Mouse (Mus musculus) yolk sac, embryonic 10.5 days (tissue): ENCODE results near the gene Stoml1.
"Not testable (repeated sequence)": the region's sequence is repeated elsewhere in the genome, so short reads cannot be mapped to it uniquely, and the experiment has no call there.

Source experiments
- DNase-seq: peaks from one replicate; pipeline ENCODE4 v3.0.0-alpha.2; 2017; ENCODE audit warnings: low spot score

The Stoml1 gene

DNA sequence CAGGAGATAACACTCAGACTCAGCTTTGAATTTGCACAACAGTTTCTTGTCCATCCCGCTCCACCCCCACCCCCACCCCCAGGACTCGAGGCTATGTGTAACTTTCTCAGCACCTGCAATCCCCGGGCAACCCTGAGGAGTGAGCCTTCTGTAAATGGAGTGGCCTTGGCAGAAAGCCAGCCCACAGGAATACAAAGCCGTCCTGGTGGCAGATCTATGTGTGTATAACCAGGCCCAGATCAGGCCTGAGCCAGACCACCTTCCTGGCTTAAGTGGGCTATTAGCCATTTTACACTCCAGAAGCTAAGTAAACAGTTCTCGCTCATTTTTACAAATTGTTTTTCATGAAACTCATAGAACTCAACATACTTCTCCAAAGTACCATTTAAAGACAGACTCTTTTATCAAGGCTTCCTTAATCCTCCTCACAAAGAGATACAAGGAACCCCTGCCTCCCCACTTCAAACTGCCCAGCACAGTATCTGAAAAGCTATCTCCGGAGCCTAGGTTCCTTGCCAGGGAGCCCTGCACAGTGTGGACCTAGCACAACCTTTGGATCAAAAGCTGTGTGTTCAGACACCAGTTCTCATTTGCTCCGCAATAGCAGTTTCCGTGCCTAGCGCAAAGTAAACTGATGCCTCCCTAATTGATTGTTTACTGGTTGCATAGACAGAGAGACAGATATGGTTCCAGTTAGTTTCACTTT lies 11.0 kb upstream of the Stoml1 start:
- DNase-seq = peak; percentile 32

DNA sequence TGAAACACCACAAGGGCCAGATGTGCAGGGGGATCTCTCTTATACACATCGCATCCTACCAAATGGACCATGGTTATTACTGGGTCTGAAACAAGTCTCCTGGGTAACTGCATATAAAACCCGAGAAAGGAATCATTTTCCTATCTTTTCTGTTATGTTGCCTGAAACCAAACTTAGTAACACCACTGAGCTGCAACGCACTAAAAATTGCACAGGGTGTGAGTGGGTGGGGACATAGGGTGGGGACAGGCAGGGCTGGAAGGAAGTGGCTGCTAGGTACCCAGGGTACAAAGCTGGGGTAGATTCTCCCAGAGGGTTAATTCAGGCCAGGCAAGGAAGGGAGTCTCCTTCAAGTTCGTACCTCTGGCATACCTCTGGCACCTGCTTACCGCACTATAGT lies 10.3 kb upstream of the Stoml1 start:
- no peak for DNase-seq

DNA sequence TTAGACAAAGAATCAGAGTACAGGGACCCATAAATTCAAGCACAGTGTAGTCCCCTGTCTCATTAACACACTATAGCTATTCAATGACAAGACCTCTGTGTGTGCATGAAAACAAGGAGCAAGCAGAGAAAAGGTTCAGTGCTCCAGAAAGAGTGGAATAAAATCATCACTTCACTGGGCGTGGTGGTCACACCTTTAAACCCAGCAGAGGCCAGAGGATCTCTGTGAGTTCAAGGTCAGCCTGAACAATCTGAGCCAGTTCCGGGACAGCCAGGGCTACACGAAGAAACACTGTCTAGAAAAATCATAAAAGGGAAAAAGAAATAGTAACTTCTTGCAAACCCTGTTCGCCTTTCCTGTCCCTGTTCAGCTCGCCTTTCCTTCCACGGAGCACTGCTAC lies 9.3 kb upstream of the Stoml1 start:
- DNase-seq = no peak

DNA sequence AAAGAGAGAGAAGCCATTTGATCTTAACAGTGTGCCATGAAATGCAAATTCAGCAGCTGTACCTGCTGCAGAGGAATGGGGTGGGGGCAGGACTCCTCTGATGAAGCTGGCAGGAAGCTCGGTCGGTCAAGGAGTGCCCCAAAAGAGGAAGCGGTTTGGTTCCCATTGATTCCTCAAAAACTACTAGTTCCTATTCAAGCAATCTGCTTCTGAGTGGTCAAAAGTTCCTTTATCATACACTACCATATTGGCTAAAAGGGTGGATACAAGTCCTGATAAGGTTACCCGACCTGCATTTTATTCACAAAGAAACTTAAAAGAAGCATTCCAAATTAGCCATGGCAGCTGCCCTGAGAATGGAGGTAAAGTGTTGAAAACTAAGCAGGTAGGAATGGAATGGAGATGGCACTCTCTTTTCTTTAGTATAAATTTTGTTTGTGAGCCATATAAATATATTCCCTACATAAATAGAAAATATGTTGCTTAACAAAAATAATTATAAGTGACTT lies 6.8 kb upstream of the Stoml1 start:
- DNase-seq = no peak

DNA sequence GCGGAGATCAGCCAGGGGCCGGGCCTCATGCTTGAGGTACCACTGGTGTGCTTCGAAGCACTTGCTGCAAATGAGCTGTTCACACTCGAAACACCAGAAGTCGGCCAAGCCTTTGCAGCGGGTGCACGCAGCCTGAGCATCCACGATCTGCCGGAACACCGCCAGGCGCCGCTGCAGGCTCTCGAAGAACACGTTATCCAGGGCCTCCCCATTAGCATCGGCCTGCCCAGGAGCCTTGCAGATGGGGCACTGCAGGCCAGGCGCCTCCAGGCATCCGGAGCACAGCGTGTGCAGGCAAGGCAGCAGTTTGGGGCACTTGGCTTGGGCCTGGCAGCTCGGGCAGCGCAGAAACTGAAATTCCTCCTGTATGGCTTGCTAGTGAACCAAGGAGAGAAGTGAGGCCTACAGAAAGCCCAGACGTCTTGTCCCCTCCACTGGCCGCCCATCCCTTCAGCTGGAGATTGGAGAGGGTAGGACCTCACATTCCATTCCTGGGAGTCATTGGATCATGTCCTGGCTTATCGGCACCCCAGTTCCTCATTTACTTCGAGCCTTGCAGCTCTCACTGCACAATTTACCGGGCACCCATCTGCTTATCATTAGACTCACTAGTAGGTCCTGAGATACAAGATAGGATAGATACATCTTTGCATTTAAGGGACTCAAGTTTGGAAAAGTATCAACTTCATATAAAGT lies 5.8 kb upstream of the Stoml1 start:
- peak; percentile 65 for DNase-seq

DNA sequence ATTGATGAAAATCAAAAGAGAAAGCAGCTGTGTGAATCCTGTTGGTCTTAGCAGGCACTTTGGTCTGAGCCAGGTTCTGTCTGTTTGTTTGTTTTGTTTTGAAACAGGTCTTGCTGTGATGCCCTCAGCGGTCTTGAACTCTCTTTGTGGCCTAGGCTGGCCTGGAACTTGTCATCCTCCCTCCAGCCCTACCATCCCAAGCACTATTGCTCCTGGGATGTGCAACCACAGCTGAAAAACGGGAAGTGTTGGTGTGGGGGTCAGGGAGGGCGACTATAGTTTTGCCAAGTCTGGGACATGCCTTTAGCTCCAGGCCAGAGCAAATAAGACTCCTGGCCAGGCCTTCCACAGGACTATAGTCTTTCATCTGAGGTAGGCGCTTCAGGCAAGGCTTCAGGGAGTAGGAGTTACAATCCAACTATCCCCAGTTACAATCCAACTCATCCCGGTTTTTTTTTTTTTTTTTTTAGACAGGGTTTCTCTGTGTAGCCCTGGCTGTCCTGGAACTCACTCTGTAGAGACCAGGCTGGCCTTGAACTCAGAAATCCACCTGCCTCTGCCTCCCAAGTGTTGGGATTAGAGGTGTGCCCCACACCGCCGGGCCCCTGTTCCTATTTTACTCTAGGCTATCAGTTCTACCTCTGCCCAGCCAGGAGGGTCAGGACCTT lies 4.1 kb upstream of the Stoml1 start:
- DNase-seq = no peak

DNA sequence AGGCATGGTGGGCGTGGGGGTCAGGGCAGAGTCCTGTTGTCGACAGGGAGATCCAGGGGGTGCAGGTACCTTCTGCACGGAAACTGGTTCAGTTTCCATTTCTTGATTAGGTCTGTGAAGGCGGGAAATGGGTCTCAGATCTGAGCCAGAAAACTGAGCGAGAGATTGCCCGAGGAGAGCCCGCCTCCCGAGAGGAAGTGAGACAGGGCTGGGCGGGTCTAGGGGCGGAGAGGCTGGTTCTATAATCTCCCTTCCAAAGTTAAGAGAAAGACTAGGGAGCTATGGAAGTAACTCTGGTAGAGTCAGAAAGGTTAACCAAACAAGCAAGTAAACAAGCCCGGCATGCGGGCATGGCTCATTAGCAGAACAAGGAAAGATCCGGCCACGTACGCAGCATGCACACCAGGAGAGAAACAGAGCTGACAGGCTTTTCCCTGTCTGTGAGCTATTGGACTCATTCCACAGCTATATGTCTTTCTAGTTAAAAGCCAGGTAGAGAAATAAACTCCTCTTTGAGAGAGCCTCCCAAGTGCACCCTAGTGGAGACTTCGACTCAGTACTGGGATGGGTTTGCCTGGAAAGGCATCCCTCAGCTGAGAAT lies 3.3 kb upstream of the Stoml1 start, which contains the start of gene Pml:
Pml (minus strand) TSS at position 195 of the 601 bp plus-strand sequence.
- peak; percentile 82 for DNase-seq

- no peak for DNase-seq
These were observed 2.6 kb upstream of the Stoml1 start for GRCm38 (mm10) chr9:58250322-58250721.

DNA sequence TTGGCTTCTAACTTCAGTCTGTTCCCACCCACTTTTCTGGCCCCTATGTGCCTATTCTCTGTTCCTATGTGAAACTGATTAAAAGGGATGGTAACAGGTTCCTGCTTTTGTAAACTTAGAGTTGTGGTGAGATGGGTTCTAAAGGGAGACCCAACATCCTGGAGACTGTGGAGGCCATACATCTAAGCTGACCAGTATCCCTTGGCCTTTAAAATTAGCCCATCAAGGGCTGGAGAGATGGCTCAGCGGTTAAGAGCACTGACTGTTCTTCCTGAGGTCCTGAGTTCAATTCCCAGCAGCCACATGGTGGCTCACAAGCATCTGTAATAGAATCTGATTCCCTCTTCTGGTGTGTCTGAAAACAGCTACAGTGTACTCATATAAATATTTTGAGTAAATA lies 2.2 kb upstream of the Stoml1 start:
- not testable (repeated sequence) for DNase-seq

GRCm38 (mm10) chr9:58253805-58254122 lies 800 bp downstream of the Stoml1 start:
- DNase-seq = not testable (repeated sequence)

GRCm38 (mm10) chr9:58255105-58255504 lies 2.1 kb downstream of the Stoml1 start:
- DNase-seq = no peak

DNA sequence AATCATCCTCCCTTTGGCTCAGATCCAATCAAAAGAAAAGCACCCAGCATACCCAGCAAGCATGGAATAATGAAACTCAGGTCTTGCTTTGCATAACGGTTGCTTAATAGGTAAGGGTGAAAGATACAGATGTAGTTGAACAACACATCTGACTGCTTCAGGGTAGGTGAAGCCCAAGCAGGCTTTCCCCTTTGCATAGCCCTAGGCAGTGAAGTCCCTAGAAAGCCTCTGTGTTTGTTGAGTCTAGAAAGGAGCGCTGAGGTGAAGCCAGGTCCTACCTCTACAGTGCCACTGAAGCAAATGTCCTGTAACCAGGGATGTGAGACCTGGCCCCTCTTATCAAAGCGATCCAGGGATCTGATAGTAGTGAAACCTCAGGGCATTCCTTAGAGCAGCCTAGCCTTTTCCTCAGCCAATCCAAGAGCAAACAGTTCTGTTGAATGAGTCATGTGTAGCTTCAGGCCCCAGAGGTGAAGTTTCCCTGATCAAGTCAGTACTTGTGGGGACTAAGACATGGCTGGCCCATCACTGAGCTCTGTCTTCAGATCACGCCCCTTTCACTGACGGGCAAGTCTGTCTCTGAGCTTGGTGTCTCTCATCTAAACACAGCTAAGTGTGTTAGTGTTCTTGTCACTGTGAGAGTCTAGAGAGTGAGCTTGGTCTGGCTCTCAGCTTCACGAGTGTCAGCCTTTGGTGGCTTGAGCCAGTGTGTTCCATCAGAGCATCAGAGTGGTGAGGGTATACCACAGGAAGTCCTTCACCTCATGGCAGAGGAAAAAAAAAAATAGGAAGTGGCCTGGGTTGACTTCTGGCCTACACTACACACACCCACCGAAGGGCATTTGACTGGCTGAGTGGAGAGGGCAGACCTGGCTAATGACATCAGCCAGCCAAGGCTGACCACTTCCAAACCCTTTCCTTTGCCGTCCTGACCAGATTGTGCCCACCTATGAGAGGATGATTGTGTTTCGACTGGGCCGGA lies 3.0 kb downstream of the Stoml1 start:
- DNase-seq = no peak

- DNase-seq = no peak
These were observed 9.5 kb downstream of the Stoml1 start for GRCm38 (mm10) chr9:58262507-58262906.

DNA sequence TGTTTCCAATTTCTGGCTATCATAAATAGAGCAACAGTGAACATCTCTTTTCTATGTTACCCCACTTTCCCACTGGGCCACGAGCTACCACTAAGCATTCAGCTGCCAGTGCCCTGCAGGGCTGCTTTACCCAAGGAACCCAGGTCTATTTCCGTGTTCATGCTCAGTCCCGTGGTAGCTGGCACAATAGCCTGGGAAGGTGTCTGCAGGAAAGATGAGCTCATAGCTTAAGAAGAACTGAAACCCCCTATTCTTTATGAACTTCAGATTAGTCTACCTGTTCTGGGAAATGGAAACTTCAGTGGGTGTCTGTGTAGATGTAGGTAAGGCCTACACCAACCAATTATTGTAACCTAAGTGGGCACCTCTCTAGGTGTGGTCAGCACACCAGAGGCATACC lies 12.4 kb downstream of the Stoml1 start:
- DNase-seq = no peak

GRCm38 (mm10) chr9:58266571-58267011 lies 13.6 kb downstream of the Stoml1 start:
- no peak for DNase-seq

- DNase-seq = no peak
These were observed 14.1 kb downstream of the Stoml1 start for GRCm38 (mm10) chr9:58267046-58267445.

DNA sequence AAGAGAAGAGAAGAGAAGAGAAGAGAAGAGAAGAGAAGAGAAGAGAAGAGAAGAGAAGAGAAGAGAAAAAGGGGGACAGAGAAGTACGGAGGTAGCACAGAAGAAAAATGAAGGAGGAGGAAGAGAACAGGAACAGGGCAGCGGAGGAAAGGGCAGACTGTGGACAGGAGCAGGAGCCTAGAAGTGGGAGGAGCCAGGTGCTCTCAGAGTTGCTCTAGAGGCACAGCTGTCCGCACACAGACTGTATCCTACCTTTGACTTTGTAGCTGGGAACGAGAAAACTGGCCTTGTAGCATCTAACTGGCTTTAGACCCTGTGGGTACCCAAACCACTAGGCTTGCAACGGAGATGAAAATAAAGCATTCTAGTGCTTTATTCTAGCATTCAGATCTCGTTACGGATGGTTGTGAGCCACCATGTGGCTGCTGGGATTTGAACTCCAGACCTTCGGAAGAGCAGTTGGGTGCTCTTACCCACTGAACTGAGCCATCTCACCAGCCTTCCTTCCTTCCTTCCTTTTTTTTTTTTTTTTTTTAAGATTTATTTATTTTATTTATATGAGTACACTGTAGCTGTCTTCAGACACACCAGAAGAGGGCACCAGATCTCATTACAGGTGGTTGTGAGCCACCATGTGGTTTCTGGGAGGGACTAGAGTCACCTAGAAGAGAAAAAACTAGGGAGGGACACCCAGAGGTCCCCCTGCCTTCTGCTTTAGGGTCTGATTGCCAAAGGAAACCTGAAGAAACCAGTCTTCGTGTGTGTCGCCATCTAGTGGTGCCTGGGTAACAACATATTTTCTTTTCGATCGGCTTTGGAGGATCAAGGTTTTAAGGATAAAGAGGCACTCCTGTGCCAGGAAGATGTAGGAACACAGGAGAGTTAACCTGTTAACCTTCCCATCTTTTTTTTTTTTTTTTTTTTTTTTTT lies 15.7 kb downstream of the Stoml1 start:
- DNase-seq = peak; percentile 40

GRCm38 (mm10) chr9:58270081-58270480 lies 17.1 kb downstream of the Stoml1 start:
- no peak for DNase-seq

DNA sequence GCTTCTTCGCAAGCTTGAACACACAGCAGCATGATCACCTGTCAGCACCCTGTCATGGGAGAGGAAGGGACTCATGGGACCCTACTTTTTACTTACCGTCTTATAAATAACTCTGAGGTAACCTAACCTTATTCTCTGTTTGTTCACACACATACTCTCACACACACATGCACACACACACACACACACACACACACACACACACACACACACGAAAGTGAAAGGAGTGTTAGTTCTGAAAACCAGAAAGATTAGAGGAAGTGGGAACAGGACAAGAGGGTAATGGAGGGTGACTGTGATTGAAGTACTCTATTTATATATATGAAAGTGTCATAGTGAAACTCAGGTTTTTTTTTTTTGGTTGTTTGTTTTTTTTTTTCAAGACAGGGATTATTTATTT lies 18.1 kb downstream of the Stoml1 start:
- DNase-seq = no peak

DNA sequence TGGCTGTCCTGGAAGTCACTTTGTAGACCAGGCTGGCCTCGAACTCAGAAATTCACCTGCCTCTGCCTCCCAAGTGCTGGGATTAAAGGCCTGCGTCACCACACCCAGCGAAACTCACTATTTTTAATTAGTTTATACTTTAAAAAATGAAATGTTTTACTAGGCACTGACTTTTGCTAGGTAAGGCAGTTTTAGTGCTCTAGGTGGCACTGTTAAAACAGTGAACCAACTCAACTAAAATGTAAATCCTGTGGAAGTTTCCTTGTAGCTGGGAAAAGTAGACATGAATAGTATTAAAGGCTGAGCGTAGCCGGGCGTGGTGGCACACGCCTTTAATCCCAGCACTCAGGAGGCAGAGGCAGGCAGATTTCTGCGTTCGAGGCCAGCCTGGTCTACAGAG lies 18.6 kb downstream of the Stoml1 start:
- DNase-seq = not testable (repeated sequence)
